Mouse (Mus musculus): ENCODE measurements around the gene Tnfrsf14.

DNA sequence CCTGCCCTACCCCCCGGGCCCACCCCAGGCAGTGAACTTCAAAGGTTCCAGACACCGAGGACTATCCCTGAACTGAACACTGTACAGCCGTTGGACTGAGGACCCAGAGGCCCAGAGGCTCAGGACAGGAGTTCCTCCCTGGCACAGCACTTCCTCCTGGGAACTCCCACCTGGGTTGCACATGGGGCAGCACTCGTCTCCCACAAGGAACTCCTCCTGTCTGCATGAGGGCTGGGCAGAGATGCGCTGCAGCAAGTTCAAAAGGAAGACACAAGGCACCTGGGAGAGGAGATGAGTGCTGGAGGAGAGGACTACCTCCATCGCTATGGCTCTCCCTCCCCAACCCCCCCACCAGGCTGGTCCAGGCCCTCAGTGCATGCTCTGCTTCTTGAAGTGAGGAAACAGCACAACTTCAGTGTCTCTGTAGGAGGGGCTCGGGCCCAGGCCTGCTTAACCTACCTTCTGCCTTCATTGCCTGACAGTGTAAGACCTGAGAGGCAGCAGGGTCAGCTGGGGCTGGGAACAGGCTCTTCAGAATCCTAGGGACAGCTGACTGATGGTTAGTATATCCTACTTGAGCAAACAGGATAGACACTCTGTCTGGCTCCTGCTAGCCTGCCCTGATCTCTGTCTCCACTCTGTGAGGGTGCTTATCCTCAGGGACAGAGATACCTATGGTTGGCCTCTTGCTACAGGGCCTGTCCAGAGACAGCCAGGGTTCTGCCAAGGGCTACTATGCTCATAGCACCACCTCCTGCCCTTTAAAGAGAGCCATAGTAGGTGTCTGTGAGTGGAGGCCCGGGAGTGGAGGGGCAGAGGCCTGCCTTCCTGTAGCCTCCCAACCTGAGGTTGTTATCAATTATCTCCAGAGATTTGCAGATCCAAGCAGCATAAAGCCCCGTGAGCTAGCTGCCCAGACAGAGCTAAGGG lies 1.1 kb downstream of the Tnfrsf14 start:
- TF ChIP-seq POLR2A (IDR thresholded peaks at IDR 0.05; ENCODE audit: low read depth, low read length) = no peak
- no peak for TF ChIP-seq CTCF (IDR thresholded peaks at IDR 0.05; ENCODE audit: extremely low read depth, insufficient read depth, insufficient read length, insufficient replicate concordance)

All from spleen, adult 2 months (tissue).